In the genomic region with DNA sequence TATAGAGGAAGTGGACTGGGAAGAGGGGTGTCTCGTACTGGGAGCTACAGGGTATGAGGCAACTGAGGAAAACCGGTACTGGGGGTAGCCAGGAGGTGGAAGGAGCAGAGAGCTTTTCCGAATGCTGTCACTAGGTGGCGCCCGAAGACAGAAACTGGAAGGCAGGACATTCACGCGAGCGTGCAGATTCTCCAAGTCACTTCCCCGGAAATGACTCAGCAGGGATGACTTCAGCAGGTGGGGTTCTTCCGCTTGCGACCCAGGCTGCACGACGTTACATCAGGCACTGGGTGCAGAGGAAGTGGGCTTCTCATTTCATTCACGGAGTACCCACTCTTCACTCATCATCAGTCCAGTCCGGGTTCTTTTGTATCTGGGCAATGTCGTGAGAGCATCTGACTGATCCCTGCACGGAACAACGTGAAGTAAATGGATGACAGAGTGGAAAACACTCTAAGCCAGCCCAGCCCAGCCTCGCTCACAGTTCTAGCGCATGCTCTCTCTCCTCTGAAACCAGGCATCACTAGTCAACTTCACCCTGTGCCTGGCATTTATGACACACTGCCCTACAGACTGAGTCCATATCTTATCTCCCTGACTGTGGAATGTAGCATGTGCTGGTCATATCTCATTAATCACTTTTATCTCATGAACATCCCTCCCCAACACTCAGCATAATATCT, we compare ENCODE assay signal across 8 mouse cellular contexts. TPM values are rescaled to one million over a fixed set of nuclear protein-coding genes. Genes with fewer than 3 reads are reported as not detected.
A peak's percentile ranks its signal among the peaks of the same experiment; 100 is the strongest.
DNase-seq lines count a peak whose midpoint lies in the region; ATAC-seq and TF ChIP-seq lines count a peak whose summit lies in the region.

No protein-coding gene starts in this region.

- ATAC-seq in hindbrain, postnatal 0 days = peak; percentile 96
- ATAC-seq in megakaryocyte, adult 5-6 weeks (ENCODE audit: poor library complexity, severe bottlenecking) = peak; percentile 93

- peak; percentile 94 for DNase-seq in T-cell, adult 2 months (ENCODE audit: low spot score)
- peak; percentile 95 to 99 for DNase-seq in cerebellum, postnatal 36 days
- DNase-seq in gastrocnemius, adult 18-20 months (ENCODE audit: low spot score) = peak; percentile 94
- peak; percentile 97 for DNase-seq in hindbrain, postnatal 0 days (ENCODE audit: low spot score)
- peak; percentile 95 to 97 for DNase-seq in left cerebral cortex, adult 2 months (ENCODE audit: extremely low spot score in 1 of 2, low spot score in 2 of 2)
- DNase-seq in right cerebral cortex, adult 2 months (ENCODE audit: low spot score in 2 of 2) = peak; percentile 98 to 99
- DNase-seq in urinary bladder, postnatal 14 days (ENCODE audit: low spot score) = peak; percentile 97

- peak; percentile 98 for TF ChIP-seq CTCF in hindbrain, postnatal 0 days (IDR thresholded peaks at IDR 0.05; ENCODE audit: low read depth)
- TF ChIP-seq CTCF in left cerebral cortex, adult 2 months (IDR thresholded peaks at IDR 0.05) = peak; percentile 93

- H3K4me3 ChIP-seq in hindbrain, postnatal 0 days (ENCODE audit: low read length) = peak overlapping the region; percentile 19
- H3K4me3 ChIP-seq in left cerebral cortex, adult 2 months = peak overlapping the region; percentile 36

- peak overlapping the region; percentile 37; the same call in 1 of the 2 replicates for H3K9ac ChIP-seq in hindbrain, postnatal 0 days (replicated peaks; ENCODE audit: low read length)

- no peaks in the 10 kb centered on the region for H3K27me3 ChIP-seq in hindbrain, postnatal 0 days (ENCODE audit: insufficient read depth, low read length)

- no peaks in the 10 kb centered on the region for H3K4me1 ChIP-seq in hindbrain, postnatal 0 days (ENCODE audit: insufficient read depth, low read length)

- H3K27ac ChIP-seq in hindbrain, postnatal 0 days = peak overlapping the region; percentile 74
- H3K27ac ChIP-seq in left cerebral cortex, adult 2 months = peak overlapping the region; percentile 90

- no peaks in the 10 kb centered on the region for H3K36me3 ChIP-seq in hindbrain, postnatal 0 days (ENCODE audit: insufficient read depth, low read length)

- H3K9me3 ChIP-seq in hindbrain, postnatal 0 days (ENCODE audit: low read length) = no peaks in the 10 kb centered on the region

- 13% methylated on average over 20 of the region's 20 CpGs for WGBS in hindbrain, postnatal 0 days

- peak overlapping the region; percentile 49 for H3K4me2 ChIP-seq in hindbrain, postnatal 0 days (ENCODE audit: low read depth, low read length)

- intact Hi-C loops in left cerebral cortex, adult 2 months (cut with DNase I) = loop anchor here (1.0 to 10.0 kb wide), 4 partner anchors 78 to 454 kb away; no protein-coding TSS in a partner anchor

RNA-seq across cellular contexts. Expression of gene Tmprss13, which starts 18.3 kb away (rescaled TPM):
- total RNA-seq in gastrocnemius, adult 18-20 months (2021) = under 1 TPM; 0.27 to 0.64 TPM
- total RNA-seq in hindbrain, postnatal 0 days (2014; rRNA removed) = 0.04 TPM in 1 of 2 replicates, not detected in the other
- polyA plus RNA-seq in hindbrain, postnatal 0 days (2015; fragmentation: Nextera tagmentation; extraction: Ambion mirVana) = not detected in 2 replicates
- not detected for total RNA-seq in left cerebral cortex, adult 2 months (2021)
- total RNA-seq in megakaryocyte, adult 5-6 weeks (2015) = not detected in 2 replicates
- 0.15 TPM in 1 of 2 replicates, not detected in the other for total RNA-seq in megakaryocyte, adult 5-6 weeks (2017)

RNA-seq across cellular contexts. Expression of gene Il10ra, which starts 31.6 kb away (rescaled TPM):
- total RNA-seq in gastrocnemius, adult 18-20 months (2021) = under 1 TPM; 0.43 to 0.64 TPM
- total RNA-seq in hindbrain, postnatal 0 days (2014; rRNA removed) = 1.4 and 1.5 TPM in 2 replicates
- polyA plus RNA-seq in hindbrain, postnatal 0 days (2015; fragmentation: Nextera tagmentation; extraction: Ambion mirVana) = 0.70 and 0.83 TPM in 2 replicates
- total RNA-seq in left cerebral cortex, adult 2 months (2021) = 1 to 10 TPM; 3.0 to 3.3 TPM
- 33.9 and 37.2 TPM in 2 replicates for total RNA-seq in megakaryocyte, adult 5-6 weeks (2015)
- 68.7 and 77.1 TPM in 2 replicates for total RNA-seq in megakaryocyte, adult 5-6 weeks (2017)

Comparison
In these comparisons a context has a peak if more than half of its experiments do, and no peak if none do; other contexts are left out.
1. Peak in every context shown above with its lines: DNase-seq, ATAC-seq, H3K4me3 ChIP-seq and H3K27ac ChIP-seq.
2. RNA of gene Il10ra, which starts 31.6 kb away (total RNA-seq): 33.9 to 77.1 TPM in megakaryocyte, adult 5-6 weeks; 3.0 to 3.3 TPM in left cerebral cortex, adult 2 months, 1.4 to 1.5 TPM in hindbrain, postnatal 0 days and 0.43 to 0.64 TPM in gastrocnemius, adult 18-20 months; every median in the first group is over 4 times any median in the second.